Mouse (Mus musculus): ENCODE measurements at regions not wholly inside any gene's neighbourhood (a gene's known extent, or its start where the extent isn't known, plus 50 kb on each side); places are given as distances from the start of the nearest gene placed in this dataset.

DNA sequence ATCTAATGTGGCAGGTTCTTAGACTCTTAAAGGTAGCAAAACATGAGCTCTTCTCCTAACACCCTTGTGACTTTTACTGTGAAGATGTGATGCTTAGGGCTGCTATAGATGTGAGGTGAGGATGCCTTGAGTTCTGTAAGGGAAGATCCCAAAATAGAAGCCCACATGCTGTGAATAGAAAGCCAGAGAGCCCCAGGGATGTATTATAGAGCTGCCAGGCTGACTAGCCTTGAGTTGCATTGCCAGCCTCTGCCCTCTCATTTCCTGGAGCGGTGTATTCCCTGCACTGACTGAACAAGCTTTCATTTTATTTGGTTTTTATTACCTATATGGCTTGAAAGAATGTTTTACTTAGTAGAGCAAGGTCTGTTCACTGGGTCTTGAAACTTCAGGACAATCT, 267.9 kb upstream of the Pitrm1 start:
- no peak for TF ChIP-seq POLR2A (IDR thresholded peaks at IDR 0.05; ENCODE audit: borderline replicate concordance, extremely low read depth, low read depth, low read length)
- TF ChIP-seq CTCF (IDR thresholded peaks at IDR 0.05; ENCODE audit: insufficient read depth, low read length), result no peak

Data from lung, adult 2 months (tissue).